In genomic region chr19:4942551-4943252, GRCm38 (mm10) we compare ENCODE assay signal across 7 mouse cellular contexts. TPM values are rescaled to one million over a fixed set of nuclear protein-coding genes. Genes with fewer than 3 reads are reported as not detected.
A peak's percentile ranks its signal among the peaks of the same experiment; 100 is the strongest.
DNase-seq lines count a peak whose midpoint lies in the region; ATAC-seq and TF ChIP-seq lines count a peak whose summit lies in the region.

TSS of gene Peli3 (minus strand) at chr19:4943127.

- H3K4me3 ChIP-seq in embryonic facial prominence, embryonic 10.5 days, result peak within 1 kb of the TSS; percentile 78
- H3K4me3 ChIP-seq in limb, embryonic 11.5 days (ENCODE audit: low read depth, low read length), result peak within 1 kb of the TSS; percentile 67
- H3K4me3 ChIP-seq in midbrain, embryonic 13.5 days (replicated peaks), result peak within 1 kb of the TSS; percentile 72
- H3K4me3 ChIP-seq in small intestine, adult 2 months (ENCODE audit: low read depth, low read length), result peak within 1 kb of the TSS; percentile 67

- TF ChIP-seq POLR2A in small intestine, adult 2 months (IDR thresholded peaks at IDR 0.05; ENCODE audit: low read depth, low read length), result no peak

- peaks cover 34% of the 10 kb centered on the region for H3K27me3 ChIP-seq in embryonic facial prominence, embryonic 10.5 days (replicated peaks; ENCODE audit: low read depth, poor library complexity, severe bottlenecking)
- H3K27me3 ChIP-seq in limb, embryonic 11.5 days (ENCODE audit: control insufficient read depth, insufficient read depth, low read length), result 0 out of 2 replicates have a peak, but pooled peaks cover 4% of the 10 kb centered on the region
- H3K27me3 ChIP-seq in midbrain, embryonic 13.5 days, result peaks cover 19% of the 10 kb centered on the region
- no peaks in the 10 kb centered on the region for H3K27me3 ChIP-seq in small intestine, adult 2 months (ENCODE audit: control insufficient read depth, insufficient read depth, low read length)

- peaks cover 34% of the 10 kb centered on the region for H3K4me1 ChIP-seq in embryonic facial prominence, embryonic 10.5 days
- H3K4me1 ChIP-seq in limb, embryonic 11.5 days (ENCODE audit: control insufficient read depth, insufficient read depth, low read length), result peaks cover 10% of the 10 kb centered on the region; the same call in 1 of the 2 replicates
- peaks cover 15% of the 10 kb centered on the region for H3K4me1 ChIP-seq in midbrain, embryonic 13.5 days (replicated peaks)
- H3K4me1 ChIP-seq in small intestine, adult 2 months (ENCODE audit: control insufficient read depth, insufficient read depth, insufficient read length, low read length), result peaks cover 4% of the 10 kb centered on the region; the same call in 1 of the 2 replicates

- WGBS in embryonic facial prominence, embryonic 10.5 days, result under 1% methylated on average over 53 of the region's 55 CpGs
- under 1% methylated on average over 51 of the region's 55 CpGs for WGBS in limb, embryonic 11.5 days
- under 1% methylated on average over 38 of the region's 55 CpGs for WGBS in midbrain, embryonic 13.5 days
- 1% methylated on average over 48 of the region's 55 CpGs for WGBS in small intestine, adult 2 months

- peak; percentile 71 for DNase-seq in adrenal gland, adult 8-10 months
- DNase-seq in embryonic facial prominence, embryonic 10.5 days (ENCODE audit: low spot score), result peak; percentile 93
- peak; percentile 98 for DNase-seq in heart, adult 11 months
- peak; percentile 80 for DNase-seq in kidney, adult 18-20 months
- DNase-seq in limb, embryonic 11.5 days (ENCODE audit: low spot score), result peak; percentile 89

- TF ChIP-seq CTCF in small intestine, adult 2 months (IDR thresholded peaks at IDR 0.05; ENCODE audit: extremely low read depth, insufficient read length, insufficient replicate concordance, low read depth, low read length), result no peak

- peak within 1 kb of the TSS; percentile 60 for H3K9ac ChIP-seq in limb, embryonic 11.5 days (ENCODE audit: low read length)
- H3K9ac ChIP-seq in midbrain, embryonic 13.5 days (replicated peaks), result peak within 1 kb of the TSS; percentile 85

- ATAC-seq in limb, embryonic 11.5 days (ENCODE audit: insufficient number of reproducible peaks, low FRiP score, low TSS enrichment, low read depth), result peak; percentile 92
- ATAC-seq in midbrain, embryonic 13.5 days, result peak; percentile 94

- H3K27ac ChIP-seq in embryonic facial prominence, embryonic 10.5 days (replicated peaks), result peak within 1 kb of the TSS; percentile 69
- H3K27ac ChIP-seq in limb, embryonic 11.5 days (replicated peaks; ENCODE audit: low read depth, low read length), result no peak within 1 kb of the TSS
- H3K27ac ChIP-seq in midbrain, embryonic 13.5 days, result peak within 1 kb of the TSS; percentile 74
- no peak within 1 kb of the TSS for H3K27ac ChIP-seq in small intestine, adult 2 months (ENCODE audit: insufficient read depth, low read depth, low read length)

- H3K4me2 ChIP-seq in limb, embryonic 11.5 days (ENCODE audit: low read depth, severe bottlenecking), result peak within 1 kb of the TSS; percentile 94
- peak within 1 kb of the TSS; percentile 89 for H3K4me2 ChIP-seq in midbrain, embryonic 13.5 days (replicated peaks)

- no peaks in the 10 kb centered on the region for H3K36me3 ChIP-seq in embryonic facial prominence, embryonic 10.5 days (replicated peaks)
- no peaks in the 10 kb centered on the region for H3K36me3 ChIP-seq in limb, embryonic 11.5 days (ENCODE audit: control insufficient read depth, insufficient read depth, low read length)
- 0 out of 2 replicates have a peak, but pooled peaks cover 4% of the 10 kb centered on the region for H3K36me3 ChIP-seq in midbrain, embryonic 13.5 days
- H3K36me3 ChIP-seq in small intestine, adult 2 months (ENCODE audit: control insufficient read depth, insufficient read depth, low read length), result no peaks in the 10 kb centered on the region

- no peaks in the 10 kb centered on the region for H3K9me3 ChIP-seq in embryonic facial prominence, embryonic 10.5 days
- H3K9me3 ChIP-seq in limb, embryonic 11.5 days (ENCODE audit: control insufficient read depth, low read length), result no peaks in the 10 kb centered on the region
- no peaks in the 10 kb centered on the region for H3K9me3 ChIP-seq in midbrain, embryonic 13.5 days

RNA-seq across cellular contexts. Expression of gene Peli3, which starts in this region (rescaled TPM):
- 10 to 100 TPM; 10.9 to 19.5 (median 15.2) TPM for total RNA-seq in adrenal gland, adult 8-10 months (2022)
- 2.6 and 3.1 TPM in 2 replicates for polyA plus RNA-seq in embryonic facial prominence, embryonic 10.5 days (2016; fragmentation: Nextera tagmentation; extraction: Ambion mirVana)
- polyA plus RNA-seq in limb, embryonic 11.5 days (2014; fragmentation: Nextera tagmentation; extraction: Ambion mirVana), result 1.6 and 1.9 TPM in 2 replicates
- 8.8 and 10.8 TPM in 2 replicates for polyA plus RNA-seq in midbrain, embryonic 13.5 days (2015; fragmentation: Nextera tagmentation; extraction: Ambion mirVana)
- 1.4 and 1.6 TPM in 2 replicates for polyA plus RNA-seq in small intestine, adult 2 months (2012; rRNA removed)

Comparison
In these comparisons a context has a peak if more than half of its experiments do, and no peak if none do; other contexts are left out.
1. H3K27ac ChIP-seq: peak in embryonic facial prominence, embryonic 10.5 days (single experiment) and midbrain, embryonic 13.5 days (single experiment); none in limb, embryonic 11.5 days (single experiment) and small intestine, adult 2 months (single experiment).
2. Peak in every context shown above with its lines, with median percentiles within 50 percentile points of each other: DNase-seq and H3K4me3 ChIP-seq.